Mouse (Mus musculus): ENCODE measurements at regions not wholly inside any gene's neighbourhood (a gene's known extent, or its start where the extent isn't known, plus 50 kb on each side); places are given as distances from the start of the nearest gene placed in this dataset.

DNA sequence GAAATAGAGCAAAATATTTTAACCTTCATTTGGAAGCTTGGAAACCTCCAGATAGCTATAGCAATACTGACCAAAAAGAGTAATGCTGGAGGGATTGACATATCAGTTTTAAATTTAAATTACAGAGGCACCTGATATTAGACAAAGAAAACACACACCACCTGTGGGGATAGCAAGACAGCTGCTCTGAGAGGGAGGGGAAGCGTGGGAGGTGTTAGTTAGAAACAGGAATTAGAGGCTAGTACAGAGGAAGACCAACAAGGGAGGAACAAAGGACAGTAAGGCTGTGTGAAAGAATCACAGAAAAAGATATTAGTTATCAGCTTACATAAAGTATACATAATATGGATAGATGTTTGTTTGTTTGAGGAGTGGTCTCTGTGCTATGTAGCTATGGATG is 297.2 kb upstream of the Mef2c start:
- Histone ChIP-seq H3K4me2 (ENCODE audit: low read length) (no peak overlapping the region), H3K4me3 (replicated peaks; ENCODE audit: low read depth, low read length) (no peak overlapping the region), H3K27me3 (ENCODE audit: insufficient read depth, low read length) (no peaks in the 10 kb centered on the region), H3K4me1 (replicated peaks; ENCODE audit: insufficient read depth, low read length) (no peaks in the 10 kb centered on the region), H3K9ac (ENCODE audit: low read depth, low read length) (no peak overlapping the region), H3K9me3 (replicated peaks; ENCODE audit: low read length) (no peaks in the 10 kb centered on the region), H3K36me3 (ENCODE audit: insufficient read depth, low read length) (no peaks in the 10 kb centered on the region), H3K27ac (no peak overlapping the region)
- DNase-seq (ENCODE audit: low spot score) (no peak), ATAC-seq (replicated peaks; ENCODE audit: low FRiP score, low read depth) (no peak)
- TF ChIP-seq CTCF (IDR thresholded peaks at IDR 0.05; ENCODE audit: low read depth): no peak
- WGBS: 73% methylated on average over 1 of the region's 1 CpGs

DNA sequence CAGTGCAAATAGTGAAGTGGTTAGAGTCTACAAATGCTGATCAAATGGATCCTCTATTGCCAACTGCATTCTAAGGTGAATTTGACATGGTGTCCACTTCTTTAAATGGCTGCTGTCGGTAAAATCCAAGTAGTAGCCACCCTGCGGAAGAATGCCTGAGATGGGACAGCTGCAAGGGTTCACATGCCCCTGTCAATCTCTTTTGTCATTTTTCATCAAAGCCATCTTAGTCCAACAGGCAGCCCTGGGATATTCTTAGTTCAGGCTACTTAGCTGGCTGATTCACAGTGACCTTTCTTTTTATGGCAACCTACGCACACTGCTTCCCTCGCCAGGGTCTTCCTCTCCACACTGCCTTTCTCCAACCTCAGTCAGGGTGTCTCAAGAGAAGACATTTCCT is 296.3 kb upstream of the Mef2c start:
- Histone ChIP-seq H3K4me1 (replicated peaks; ENCODE audit: insufficient read depth, low read length) (no peaks in the 10 kb centered on the region), H3K27ac (no peak overlapping the region), H3K27me3 (ENCODE audit: insufficient read depth, low read length) (no peaks in the 10 kb centered on the region), H3K4me2 (ENCODE audit: low read length) (no peak overlapping the region), H3K9me3 (replicated peaks; ENCODE audit: low read length) (no peaks in the 10 kb centered on the region), H3K9ac (ENCODE audit: low read depth, low read length) (no peak overlapping the region), H3K36me3 (ENCODE audit: insufficient read depth, low read length) (no peaks in the 10 kb centered on the region), H3K4me3 (replicated peaks; ENCODE audit: low read depth, low read length) (no peak overlapping the region)
- 90% methylated on average over 4 of the region's 4 CpGs for WGBS
- no peak for DNase-seq (ENCODE audit: low spot score)
- TF ChIP-seq CTCF (IDR thresholded peaks at IDR 0.05; ENCODE audit: low read depth): no peak
- no peak for ATAC-seq (replicated peaks; ENCODE audit: low FRiP score, low read depth)

DNA sequence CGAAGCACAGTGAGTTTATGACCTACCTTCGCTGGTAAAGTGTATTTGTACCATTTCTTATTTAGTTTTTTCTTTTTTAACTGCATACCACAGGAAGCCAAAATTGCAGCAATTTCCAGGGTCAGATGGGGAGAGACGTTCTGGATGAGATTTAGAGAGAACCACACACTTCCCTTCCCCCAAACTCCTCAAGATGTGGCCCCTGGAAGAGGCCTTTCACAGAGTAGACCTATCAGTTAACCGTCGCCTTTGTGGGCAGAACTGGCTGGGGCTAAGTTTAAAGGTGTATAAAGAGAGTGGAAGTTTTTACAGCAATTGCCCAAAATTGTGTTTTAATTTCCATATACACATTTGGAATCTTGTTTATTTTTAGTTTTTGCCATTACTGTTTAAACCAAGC is 295.7 kb upstream of the Mef2c start:
- H3K9me3 ChIP-seq (replicated peaks; ENCODE audit: low read length): no peaks in the 10 kb centered on the region
- H3K27me3 ChIP-seq (ENCODE audit: insufficient read depth, low read length): no peaks in the 10 kb centered on the region
- no peak for DNase-seq (ENCODE audit: low spot score)
- WGBS: 72% methylated on average over 5 of the region's 5 CpGs
- H3K9ac ChIP-seq (ENCODE audit: low read depth, low read length): no peak overlapping the region
- H3K4me2 ChIP-seq (ENCODE audit: low read length): no peak overlapping the region
- H3K36me3 ChIP-seq (ENCODE audit: insufficient read depth, low read length): no peaks in the 10 kb centered on the region
- no peak overlapping the region for H3K27ac ChIP-seq
- no peak for TF ChIP-seq CTCF (IDR thresholded peaks at IDR 0.05; ENCODE audit: low read depth)
- ATAC-seq (replicated peaks; ENCODE audit: low FRiP score, low read depth): no peak
- no peak overlapping the region for H3K4me3 ChIP-seq (replicated peaks; ENCODE audit: low read depth, low read length)
- H3K4me1 ChIP-seq (replicated peaks; ENCODE audit: insufficient read depth, low read length): no peaks in the 10 kb centered on the region

DNA sequence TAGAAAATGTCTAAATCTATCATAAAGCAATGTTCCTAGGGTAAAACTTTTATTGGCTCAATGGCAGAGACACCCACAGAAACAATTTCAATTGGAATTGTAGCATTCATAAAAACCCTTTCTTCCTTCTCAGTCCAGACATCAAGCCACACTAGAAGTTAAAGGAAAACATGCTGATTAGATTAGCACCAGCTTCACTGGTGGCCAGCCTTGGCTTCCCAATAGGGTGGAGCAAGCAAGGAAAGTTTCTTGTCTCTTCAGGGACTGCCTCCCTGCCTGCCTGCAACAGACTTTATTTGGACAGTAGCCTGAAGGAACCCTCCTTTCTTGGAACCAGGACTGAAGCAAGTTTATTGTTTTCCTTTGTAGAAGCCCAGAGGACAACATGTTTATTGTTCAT is 289.0 kb upstream of the Mef2c start:
- H3K9ac ChIP-seq (ENCODE audit: low read depth, low read length): no peak overlapping the region
- H3K4me3 ChIP-seq (replicated peaks; ENCODE audit: low read depth, low read length): no peak overlapping the region
- no peaks in the 10 kb centered on the region for H3K4me1 ChIP-seq (replicated peaks; ENCODE audit: insufficient read depth, low read length)
- H3K27ac ChIP-seq: no peak overlapping the region
- no peak for DNase-seq (ENCODE audit: low spot score)
- H3K36me3 ChIP-seq (ENCODE audit: insufficient read depth, low read length): no peaks in the 10 kb centered on the region
- no peaks in the 10 kb centered on the region for H3K27me3 ChIP-seq (ENCODE audit: insufficient read depth, low read length)
- no peak for ATAC-seq (replicated peaks; ENCODE audit: low FRiP score, low read depth)
- no peaks in the 10 kb centered on the region for H3K9me3 ChIP-seq (replicated peaks; ENCODE audit: low read length)
- no peak for TF ChIP-seq CTCF (IDR thresholded peaks at IDR 0.05; ENCODE audit: low read depth)
- H3K4me2 ChIP-seq (ENCODE audit: low read length): no peak overlapping the region

DNA sequence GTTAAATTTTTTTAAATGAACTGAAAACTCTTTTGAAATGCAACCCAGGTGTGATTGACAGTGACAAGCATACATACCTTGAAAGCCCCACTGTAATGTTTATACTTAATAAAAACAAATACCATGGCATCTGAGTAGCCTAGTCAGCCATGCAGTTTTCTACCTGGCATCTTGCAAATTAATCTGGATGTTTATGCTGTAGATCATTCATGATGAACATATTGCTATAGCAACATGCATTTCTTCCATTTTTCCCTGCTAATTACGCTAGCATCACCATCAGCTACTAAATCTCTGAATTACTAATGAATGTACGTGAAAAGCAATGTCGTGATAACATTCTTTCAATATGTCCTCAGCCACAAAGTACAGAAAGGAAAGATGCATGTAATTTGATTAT is 287.4 kb upstream of the Mef2c start:
- no peak overlapping the region for H3K4me2 ChIP-seq (ENCODE audit: low read length)
- no peaks in the 10 kb centered on the region for H3K9me3 ChIP-seq (replicated peaks; ENCODE audit: low read length)
- H3K36me3 ChIP-seq (ENCODE audit: insufficient read depth, low read length): no peaks in the 10 kb centered on the region
- H3K9ac ChIP-seq (ENCODE audit: low read depth, low read length): no peak overlapping the region
- no peak for TF ChIP-seq CTCF (IDR thresholded peaks at IDR 0.05; ENCODE audit: low read depth)
- H3K27me3 ChIP-seq (ENCODE audit: insufficient read depth, low read length): no peaks in the 10 kb centered on the region
- 86% methylated on average over 3 of the region's 3 CpGs for WGBS
- H3K4me1 ChIP-seq (replicated peaks; ENCODE audit: insufficient read depth, low read length): no peaks in the 10 kb centered on the region
- no peak overlapping the region for H3K4me3 ChIP-seq (replicated peaks; ENCODE audit: low read depth, low read length)
- ATAC-seq (replicated peaks; ENCODE audit: low FRiP score, low read depth): no peak
- DNase-seq (ENCODE audit: low spot score): no peak
- H3K27ac ChIP-seq: no peak overlapping the region

DNA sequence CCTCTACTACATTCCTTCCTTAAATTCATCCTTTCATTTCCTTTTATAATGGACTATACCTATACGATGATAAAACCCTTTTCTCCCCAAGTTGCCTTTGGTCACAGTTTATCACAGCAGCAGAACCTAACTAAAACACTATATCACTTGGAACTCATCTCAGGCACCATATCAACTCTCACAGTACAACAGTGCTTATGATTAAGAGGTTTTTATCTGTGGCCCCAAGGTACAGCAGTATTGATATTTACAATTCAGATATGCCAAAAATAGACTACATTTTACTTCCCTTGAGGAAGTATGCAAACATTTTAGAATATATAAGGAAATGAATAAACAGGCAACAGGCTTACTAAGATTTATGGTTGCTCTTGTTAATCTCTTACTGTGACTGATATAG is 251.4 kb upstream of the Mef2c start:
- no peak for TF ChIP-seq CTCF (IDR thresholded peaks at IDR 0.05; ENCODE audit: low read depth)

DNA sequence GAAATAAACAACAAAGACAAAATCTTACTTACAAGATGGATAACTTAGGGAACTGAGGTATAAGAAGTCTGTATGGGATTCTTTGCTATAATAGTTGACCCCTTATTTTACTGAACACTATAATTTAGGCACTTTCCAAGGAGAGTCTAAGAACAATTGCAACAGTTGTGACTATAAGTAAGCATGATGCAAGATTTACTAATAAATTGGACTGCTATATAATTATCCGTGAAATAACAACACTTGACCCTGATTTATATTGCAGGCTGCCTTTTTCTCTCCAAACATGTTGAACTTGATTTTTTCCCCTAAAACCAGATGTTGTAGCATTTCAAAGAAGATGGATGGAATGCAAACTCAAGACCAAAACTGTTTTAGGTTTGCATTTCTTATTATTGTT is 237.2 kb upstream of the Mef2c start:
- no peak overlapping the region for H3K9ac ChIP-seq (ENCODE audit: low read depth, low read length)
- no peak for ATAC-seq (replicated peaks; ENCODE audit: low FRiP score, low read depth)
- no peaks in the 10 kb centered on the region for H3K9me3 ChIP-seq (replicated peaks; ENCODE audit: low read length)
- no peak overlapping the region for H3K4me2 ChIP-seq (ENCODE audit: low read length)
- no peak overlapping the region for H3K4me3 ChIP-seq (replicated peaks; ENCODE audit: low read depth, low read length)
- no peaks in the 10 kb centered on the region for H3K27me3 ChIP-seq (ENCODE audit: insufficient read depth, low read length)
- peak; percentile 15 for DNase-seq (ENCODE audit: low spot score)
- no peaks in the 10 kb centered on the region for H3K36me3 ChIP-seq (ENCODE audit: insufficient read depth, low read length)
- H3K4me1 ChIP-seq (replicated peaks; ENCODE audit: insufficient read depth, low read length): no peaks in the 10 kb centered on the region
- WGBS: 65% methylated on average over 1 of the region's 1 CpGs
- H3K27ac ChIP-seq: no peak overlapping the region
- no peak for TF ChIP-seq CTCF (IDR thresholded peaks at IDR 0.05; ENCODE audit: low read depth)

More for the DNA sequence above, 251.4 kb upstream of the Mef2c start:
- 91% methylated on average over 1 of the region's 1 CpGs for WGBS
- H3K27ac ChIP-seq: no peak overlapping the region
- H3K4me2 ChIP-seq (ENCODE audit: low read length): no peak overlapping the region
- H3K4me3 ChIP-seq (replicated peaks; ENCODE audit: low read depth, low read length): no peak overlapping the region
- H3K4me1 ChIP-seq (replicated peaks; ENCODE audit: insufficient read depth, low read length): no peaks in the 10 kb centered on the region
- DNase-seq (ENCODE audit: low spot score) (no peak), ATAC-seq (replicated peaks; ENCODE audit: low FRiP score, low read depth) (no peak)
- no peaks in the 10 kb centered on the region for H3K9me3 ChIP-seq (replicated peaks; ENCODE audit: low read length)
- no peak overlapping the region for H3K9ac ChIP-seq (ENCODE audit: low read depth, low read length)
- H3K36me3 ChIP-seq (ENCODE audit: insufficient read depth, low read length): no peaks in the 10 kb centered on the region
- H3K27me3 ChIP-seq (ENCODE audit: insufficient read depth, low read length): no peaks in the 10 kb centered on the region

Measured in kidney, postnatal 0 days (tissue).